Mouse (Mus musculus): ENCODE measurements at regions not wholly inside any gene's neighbourhood (a gene's known extent, or its start where the extent isn't known, plus 50 kb on each side); places are given as distances from the start of the nearest gene placed in this dataset.

GRCm38 (mm10) chr3:38397615-38397956, 87.1 kb downstream of the Ankrd50 start:
- no peak for DNase-seq (ENCODE audit: extremely low spot score in 1 of 2, low spot score in 1 of 2)

- DNase-seq (ENCODE audit: extremely low spot score in 1 of 2, low spot score in 1 of 2) = no peak
These were observed 87.7 kb downstream of the Ankrd50 start for GRCm38 (mm10) chr3:38396760-38397614.

GRCm38 (mm10) chr3:38394308-38394707, 90.3 kb downstream of the Ankrd50 start:
- DNase-seq (ENCODE audit: extremely low spot score in 1 of 2, low spot score in 1 of 2) = no peak

DNA sequence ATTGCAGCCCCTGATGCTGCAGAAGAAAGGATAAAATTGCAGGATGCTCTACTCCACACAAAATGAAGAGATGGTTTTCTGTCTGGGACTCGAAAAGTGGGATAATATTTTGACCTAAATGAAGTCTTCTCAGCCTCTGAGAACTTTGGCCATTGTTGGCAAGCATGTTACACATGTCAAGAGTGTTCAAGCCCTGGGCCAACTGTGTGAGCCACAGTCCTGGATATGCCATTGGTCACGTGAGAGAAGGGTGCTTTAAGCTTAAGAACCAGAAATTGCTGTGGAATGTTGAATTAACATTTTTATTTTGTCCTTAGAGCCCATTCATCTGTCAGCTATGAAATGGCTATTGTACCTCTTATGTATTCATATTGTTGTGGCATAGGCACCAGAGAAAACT, 95.0 kb downstream of the Ankrd50 start:
- no peak for DNase-seq (ENCODE audit: extremely low spot score in 1 of 2, low spot score in 1 of 2)

- no peak for DNase-seq (ENCODE audit: extremely low spot score in 1 of 2, low spot score in 1 of 2)
These were observed 95.7 kb downstream of the Ankrd50 start for GRCm38 (mm10) chr3:38388961-38389360.

- DNase-seq (ENCODE audit: extremely low spot score in 1 of 2, low spot score in 1 of 2) = no peak
These were observed 101.9 kb downstream of the Ankrd50 start for GRCm38 (mm10) chr3:38382743-38383142.

DNA sequence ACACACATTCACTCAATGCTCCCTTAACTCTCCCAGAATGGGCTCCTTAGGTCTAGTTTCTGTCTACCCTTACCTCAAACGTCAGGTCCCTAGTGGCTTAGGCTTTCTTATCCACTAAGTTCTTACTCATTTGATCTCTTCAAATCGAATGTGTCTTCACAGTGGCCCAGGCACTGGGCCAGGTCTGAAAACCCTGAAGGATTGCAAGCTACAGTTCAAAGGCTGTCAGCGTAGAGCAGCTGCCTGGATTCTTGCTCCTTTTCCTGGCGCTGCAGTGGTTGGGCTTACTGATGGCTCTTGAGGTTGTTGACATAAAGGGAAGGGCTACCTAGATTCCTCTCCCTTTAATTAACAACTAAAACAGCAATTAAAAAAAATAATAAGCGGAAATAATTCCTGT, 103.0 kb downstream of the Ankrd50 start:
- DNase-seq (ENCODE audit: extremely low spot score in 1 of 2, low spot score in 1 of 2) = no peak

DNA sequence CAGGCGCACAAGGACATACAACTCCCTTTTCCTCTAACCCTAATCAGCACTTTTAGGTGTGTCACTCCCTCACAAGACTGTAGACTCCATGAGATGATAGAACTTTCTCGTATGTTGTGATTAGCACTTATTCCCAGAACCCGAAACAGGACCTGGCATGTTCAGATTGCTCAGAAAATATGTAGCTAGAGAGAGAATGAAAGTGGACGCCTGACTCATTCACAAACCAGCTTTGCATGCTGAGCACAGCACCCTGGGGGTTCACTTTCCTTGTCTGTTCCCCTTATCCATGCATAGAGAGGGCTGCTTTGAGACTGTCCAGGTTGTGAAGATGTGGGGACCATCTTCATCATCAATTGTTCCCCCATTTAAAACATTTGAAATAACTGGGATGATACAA, 111.0 kb downstream of the Ankrd50 start:
- no peak for DNase-seq (ENCODE audit: extremely low spot score in 1 of 2, low spot score in 1 of 2)

DNA sequence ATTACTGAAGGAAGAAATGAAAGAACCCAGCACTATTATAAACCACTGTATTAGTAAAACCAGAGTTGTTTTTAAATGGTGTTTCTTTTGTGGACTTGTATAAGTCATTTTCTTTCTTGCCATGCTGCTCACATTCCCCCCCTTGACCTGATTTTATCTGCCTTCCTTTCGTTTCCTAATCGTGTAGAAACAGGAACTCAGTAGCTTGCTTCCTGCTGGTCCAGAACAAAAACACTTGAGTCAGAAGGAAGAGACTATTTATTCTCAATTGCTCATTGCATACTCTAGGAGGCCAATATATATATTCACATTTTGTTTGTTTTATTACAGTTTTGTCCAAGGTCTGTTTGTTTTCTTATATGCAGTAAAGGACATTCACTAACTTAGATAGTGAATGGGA, 112.9 kb downstream of the Ankrd50 start:
- DNase-seq (ENCODE audit: extremely low spot score in 1 of 2, low spot score in 1 of 2) = no peak

- no peak for DNase-seq (ENCODE audit: extremely low spot score in 1 of 2, low spot score in 1 of 2)
These were observed 120.8 kb downstream of the Ankrd50 start for GRCm38 (mm10) chr3:38363888-38364287.

DNA sequence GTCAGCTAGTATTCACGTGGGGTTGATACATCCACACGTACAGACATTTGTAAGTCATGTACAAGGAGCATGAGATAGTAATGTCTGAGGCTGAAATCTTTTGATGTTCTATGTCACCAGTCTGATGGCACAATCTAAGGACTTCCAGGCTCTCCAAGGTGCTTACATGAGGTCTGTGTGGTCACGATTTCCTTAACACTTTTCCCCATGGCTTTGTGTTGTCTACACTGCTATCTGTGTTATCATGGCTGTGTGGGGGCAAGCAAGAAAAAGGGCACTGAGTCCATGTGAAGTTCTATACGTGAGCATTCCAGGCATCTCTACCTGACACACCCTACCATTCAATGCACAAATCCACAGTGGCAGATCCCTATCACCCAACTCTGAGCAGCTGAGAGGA, 123.2 kb downstream of the Ankrd50 start:
- DNase-seq (ENCODE audit: extremely low spot score in 1 of 2, low spot score in 1 of 2) = no peak

GRCm38 (mm10) chr3:38360974-38361373, 123.7 kb downstream of the Ankrd50 start:
- DNase-seq (ENCODE audit: extremely low spot score in 1 of 2, low spot score in 1 of 2) = no peak

- DNase-seq (ENCODE audit: extremely low spot score in 1 of 2, low spot score in 1 of 2) = no peak
These were observed 124.2 kb downstream of the Ankrd50 start for GRCm38 (mm10) chr3:38360421-38360921.

DNA sequence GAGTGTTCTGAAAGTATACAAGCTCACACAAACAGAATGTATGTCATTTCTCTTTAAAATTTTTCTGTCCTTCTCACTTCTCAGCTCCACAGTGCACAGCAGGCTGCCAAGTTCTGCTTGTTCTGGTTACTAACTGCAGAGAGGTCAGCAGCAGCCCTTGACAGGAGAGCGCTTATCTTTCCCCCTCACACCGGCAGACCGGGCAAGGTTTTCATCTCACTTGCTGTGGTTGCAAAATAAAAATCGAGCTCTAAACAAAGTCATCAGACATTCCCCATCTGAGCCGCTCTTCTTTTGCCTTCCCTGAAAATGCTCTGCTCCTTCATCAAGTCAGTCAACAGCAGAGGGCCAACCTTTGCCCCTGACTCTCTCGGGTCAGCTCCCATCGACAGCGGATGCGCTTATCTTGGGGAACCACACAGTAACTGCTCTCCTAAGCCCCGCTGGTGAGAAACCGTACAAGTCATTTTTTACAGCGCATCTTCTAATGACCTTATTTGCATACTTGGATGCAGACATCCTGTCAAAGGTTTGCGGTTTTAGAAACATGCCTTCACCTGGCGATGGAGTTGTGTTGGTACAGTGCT, 126.6 kb downstream of the Ankrd50 start:
- DNase-seq (ENCODE audit: extremely low spot score in 1 of 2, low spot score in 1 of 2) = no peak

GRCm38 (mm10) chr3:38344283-38344682, 140.4 kb downstream of the Ankrd50 start:
- DNase-seq (ENCODE audit: extremely low spot score in 1 of 2, low spot score in 1 of 2) = no peak

- DNase-seq (ENCODE audit: extremely low spot score in 1 of 2, low spot score in 1 of 2) = no peak
These were observed 143.0 kb downstream of the Ankrd50 start for GRCm38 (mm10) chr3:38341666-38342065.

GRCm38 (mm10) chr3:38333321-38333910, 151.2 kb downstream of the Ankrd50 start:
- DNase-seq (ENCODE audit: extremely low spot score in 1 of 2, low spot score in 1 of 2) = no peak

GRCm38 (mm10) chr3:38331169-38331568, 153.5 kb downstream of the Ankrd50 start:
- no peak for DNase-seq (ENCODE audit: extremely low spot score in 1 of 2, low spot score in 1 of 2)

- no peak for DNase-seq (ENCODE audit: extremely low spot score in 1 of 2, low spot score in 1 of 2)
These were observed 157.4 kb downstream of the Ankrd50 start for GRCm38 (mm10) chr3:38327286-38327685.

DNA sequence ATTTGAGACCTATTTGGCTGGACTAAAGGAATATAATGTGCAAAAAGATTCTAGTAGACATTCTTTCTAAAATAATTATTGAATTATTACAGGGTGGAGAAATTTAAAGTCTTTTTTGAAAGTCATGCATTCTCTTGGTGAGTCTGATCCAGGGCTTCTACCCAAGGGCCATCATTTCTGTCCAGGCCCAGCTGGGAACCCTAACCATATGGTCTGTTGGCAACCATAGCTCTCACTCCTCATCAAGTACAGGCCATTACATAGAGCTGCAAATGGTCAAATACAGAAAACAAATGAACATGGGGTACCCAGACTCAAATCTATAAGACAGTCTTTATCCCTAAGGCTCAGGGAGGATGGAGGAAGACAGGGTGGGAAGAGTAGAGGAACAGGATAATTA, 158.4 kb downstream of the Ankrd50 start:
- DNase-seq (ENCODE audit: extremely low spot score in 1 of 2, low spot score in 1 of 2) = no peak

- no peak for DNase-seq (ENCODE audit: extremely low spot score in 1 of 2, low spot score in 1 of 2)
These were observed 160.0 kb downstream of the Ankrd50 start for GRCm38 (mm10) chr3:38324663-38325062.

GRCm38 (mm10) chr3:38322426-38322825, 162.2 kb downstream of the Ankrd50 start:
- no peak for DNase-seq (ENCODE audit: extremely low spot score in 1 of 2, low spot score in 1 of 2)

Data from layer of hippocampus, postnatal 25 days (tissue).